Mouse (Mus musculus): ENCODE data around the gene Sh3d21.

GRCm38 (mm10) chr4:126156617-126157016 is 6.7 kb downstream of the Sh3d21 start:
- peak; percentile 81 for TF ChIP-seq CTCF (IDR thresholded peaks at IDR 0.05; ENCODE audit: control insufficient read depth, insufficient read depth, low read length)
- no peak for TF ChIP-seq POLR2A (IDR thresholded peaks at IDR 0.05; ENCODE audit: borderline replicate concordance, control insufficient read depth, low read depth, low read length)
